Mouse (Mus musculus): ENCODE data around the gene Ap5s1.
"Not testable (repeated sequence)": the region's sequence is repeated elsewhere in the genome, so short reads cannot be mapped to it uniquely, and the experiment has no call there.

The Ap5s1 gene

GRCm38 (mm10) chr2:131221853-131222515 lies 15.1 kb downstream of the Ap5s1 start:
- no peak for DNase-seq (ENCODE audit: low spot score)

DNA sequence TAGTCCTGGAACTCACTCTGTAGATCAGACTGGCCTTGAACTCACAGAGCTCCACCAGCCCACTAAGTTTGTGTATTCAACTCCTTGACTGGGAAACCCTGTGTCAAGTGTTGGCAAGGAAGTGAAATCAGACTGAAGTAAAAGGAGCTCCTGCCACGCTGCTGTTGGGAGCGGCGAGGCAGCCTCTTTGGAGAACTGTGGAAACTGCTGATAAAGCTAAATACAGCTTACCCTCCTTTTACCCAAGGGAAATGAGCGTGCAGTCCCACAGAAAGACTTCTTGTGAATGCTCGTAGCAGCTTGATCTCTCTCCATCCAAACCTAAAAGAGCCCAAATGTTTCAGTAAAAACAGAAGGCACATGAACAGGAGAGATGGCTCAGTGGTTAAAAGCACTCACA lies 15.7 kb downstream of the Ap5s1 start:
- no peak for DNase-seq (ENCODE audit: low spot score)

GRCm38 (mm10) chr2:131223569-131223968 lies 16.7 kb downstream of the Ap5s1 start:
- no peak for DNase-seq (ENCODE audit: low spot score)

- no peak for DNase-seq (ENCODE audit: low spot score)
These were observed 18.3 kb downstream of the Ap5s1 start for GRCm38 (mm10) chr2:131225178-131225577.

- DNase-seq (ENCODE audit: low spot score) = not testable (repeated sequence)
These were observed 19.8 kb downstream of the Ap5s1 start for GRCm38 (mm10) chr2:131226669-131227068.

GRCm38 (mm10) chr2:131227243-131227642 lies 20.4 kb downstream of the Ap5s1 start:
- no peak for DNase-seq (ENCODE audit: low spot score)

GRCm38 (mm10) chr2:131232558-131232957 lies 25.7 kb downstream of the Ap5s1 start:
- no peak for DNase-seq (ENCODE audit: low spot score)

DNA sequence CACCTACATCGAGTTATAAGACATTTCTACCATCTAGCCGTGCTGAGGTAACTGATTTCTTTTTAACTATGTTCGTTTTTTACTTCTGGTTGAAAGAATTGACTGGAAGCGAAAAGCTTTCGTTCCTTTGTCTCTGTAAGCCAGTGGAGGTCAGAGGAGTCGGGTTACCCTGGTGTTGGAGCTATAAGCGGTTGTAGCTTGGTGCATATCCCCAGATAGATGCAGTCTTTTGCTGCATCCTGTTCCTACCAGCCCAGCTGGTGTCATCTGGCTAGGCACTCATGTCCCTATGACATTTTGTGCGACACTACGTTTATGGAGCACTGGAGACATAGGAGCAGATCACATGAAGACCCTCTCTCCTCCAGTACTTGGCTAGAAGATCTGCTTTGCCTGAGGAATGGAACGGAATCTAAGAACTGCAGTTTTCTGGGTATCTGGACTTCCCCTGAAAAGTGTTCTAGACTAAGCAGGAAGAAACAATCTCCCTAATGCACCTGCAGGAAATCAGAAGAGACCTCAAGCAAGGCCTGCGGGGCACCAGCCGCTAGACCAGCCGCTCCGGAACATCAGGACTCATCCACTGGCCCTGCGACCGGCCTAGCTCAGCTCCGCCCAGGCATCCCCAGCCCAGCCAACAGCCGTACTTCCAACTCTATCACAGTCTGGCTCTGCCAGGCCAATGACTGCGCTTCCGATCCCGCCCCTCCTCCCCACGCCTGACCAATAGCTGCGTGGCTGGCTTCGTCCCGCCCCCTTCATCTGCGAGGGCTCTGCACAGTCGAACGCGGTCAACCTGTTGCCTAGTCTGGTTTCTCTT lies 26.6 kb downstream of the Ap5s1 start, which contains the start of gene Mavs:
Mavs (plus strand) TSS at position 757 of the 820 bp plus-strand sequence.
- DNase-seq (ENCODE audit: low spot score) = peak; percentile 94

DNA sequence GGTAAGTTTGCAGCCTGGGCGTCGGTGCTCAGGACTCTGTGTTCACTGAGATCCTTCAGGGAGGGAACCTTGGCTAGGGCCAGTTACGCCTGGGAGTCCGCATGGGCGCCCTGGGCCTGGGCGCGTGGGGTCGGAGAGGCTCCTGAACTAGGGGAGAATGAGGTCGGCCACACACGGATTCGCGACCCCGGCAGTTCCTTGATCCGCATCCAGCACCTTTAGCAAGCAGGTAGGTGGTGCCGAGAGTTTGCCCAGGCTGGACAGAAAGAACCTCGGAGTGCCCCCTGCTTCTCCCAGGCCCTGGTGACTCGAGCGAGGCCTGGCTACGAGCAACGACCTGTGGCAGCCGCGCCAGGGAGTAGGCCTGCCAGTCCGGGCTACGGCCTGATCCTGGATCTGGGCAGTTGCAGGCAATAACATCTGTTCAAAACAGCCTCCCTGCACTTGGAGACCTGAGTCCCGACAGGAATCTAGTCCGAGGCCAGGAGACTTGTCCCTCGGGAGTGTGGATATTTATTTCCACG lies 27.3 kb downstream of the Ap5s1 start:
- DNase-seq (ENCODE audit: low spot score) = no peak

- DNase-seq (ENCODE audit: low spot score) = no peak
These were observed 28.2 kb downstream of the Ap5s1 start for GRCm38 (mm10) chr2:131234970-131235635.

GRCm38 (mm10) chr2:131242180-131242579 lies 35.3 kb downstream of the Ap5s1 start:
- no peak for DNase-seq (ENCODE audit: low spot score)

DNA sequence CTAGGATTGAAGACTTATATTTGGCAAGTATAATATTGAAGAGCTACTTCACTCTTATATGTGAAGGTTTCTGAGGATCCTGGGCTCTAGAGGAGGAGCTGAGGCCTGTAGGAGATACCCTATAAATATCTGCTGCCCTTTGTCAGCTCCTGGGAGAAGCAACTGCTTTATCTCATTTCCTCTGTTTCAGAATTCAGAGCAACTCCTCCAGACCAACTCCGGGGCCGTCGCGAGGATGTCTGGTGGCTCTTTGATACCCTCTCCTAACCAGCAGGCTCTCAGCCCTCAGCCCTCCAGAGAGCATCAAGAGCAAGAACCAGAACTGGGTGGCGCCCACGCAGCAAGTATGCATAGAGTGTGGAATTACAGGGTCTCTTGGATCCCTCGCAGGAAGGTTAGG lies 36.1 kb downstream of the Ap5s1 start:
- no peak for DNase-seq (ENCODE audit: low spot score)

- DNase-seq (ENCODE audit: low spot score) = peak; percentile 45
These were observed 46.9 kb downstream of the Ap5s1 start for GRCm38 (mm10) chr2:131253681-131254328.

DNA sequence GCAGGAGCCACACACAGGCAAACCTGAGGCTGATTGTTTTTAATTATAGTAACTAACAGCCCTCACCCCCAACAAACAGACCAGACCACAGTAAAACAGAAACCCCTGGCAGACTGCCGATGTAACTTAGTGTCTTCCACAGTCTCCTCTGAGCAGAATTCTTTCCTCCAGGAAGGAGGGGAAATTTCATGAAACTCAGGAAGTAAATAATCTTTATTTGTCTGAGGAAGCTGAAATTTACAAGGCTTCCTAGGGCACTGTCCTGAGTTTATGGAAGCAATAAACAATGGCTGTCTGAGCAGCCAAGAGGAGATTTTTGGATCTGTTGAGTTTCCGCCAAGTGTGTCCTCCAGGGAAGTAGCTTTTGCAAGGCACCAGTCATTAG lies 47.4 kb downstream of the Ap5s1 start:
- no peak for DNase-seq (ENCODE audit: low spot score)

DNA sequence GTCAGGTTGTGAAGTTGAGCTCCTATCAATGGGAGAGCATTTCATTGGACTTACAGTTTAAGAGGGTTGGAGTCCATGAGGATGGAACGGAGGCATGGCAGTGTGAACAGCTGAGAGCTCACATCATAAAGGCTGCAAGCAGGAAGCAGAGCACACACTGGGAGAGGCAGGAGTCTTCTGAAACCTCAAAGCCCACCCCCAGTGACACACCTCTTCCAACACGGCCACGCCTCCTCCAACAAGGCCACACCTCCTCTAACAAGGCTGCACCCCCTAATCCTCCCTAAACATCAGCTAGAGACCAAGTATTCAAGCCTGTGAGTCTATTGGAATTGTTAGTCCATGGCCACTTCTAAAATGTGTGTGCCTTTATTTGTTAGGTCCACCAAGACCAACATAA lies 48.9 kb downstream of the Ap5s1 start:
- no peak for DNase-seq (ENCODE audit: low spot score)

DNA sequence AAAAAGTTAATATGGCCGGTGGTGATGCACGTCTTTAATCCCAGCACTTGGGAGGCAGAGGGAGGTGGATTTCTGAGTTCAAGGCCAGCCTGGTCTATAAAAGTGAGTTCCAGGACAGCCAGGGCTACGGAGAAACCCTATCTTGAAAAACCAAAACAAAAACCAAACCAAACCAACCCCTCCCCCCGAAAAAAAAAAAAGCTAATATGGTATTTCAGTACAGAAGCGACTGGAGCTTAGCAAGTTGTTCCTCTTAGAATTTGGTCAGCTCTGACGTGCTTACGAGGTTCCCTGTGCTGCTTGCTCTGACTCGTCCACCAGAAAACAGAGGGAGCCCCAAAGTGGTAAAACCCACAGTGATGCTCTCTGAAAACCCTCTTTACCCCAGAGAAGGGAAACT lies 51.8 kb downstream of the Ap5s1 start:
- DNase-seq (ENCODE audit: low spot score) = no peak

GRCm38 (mm10) chr2:131260544-131261307 lies 53.8 kb downstream of the Ap5s1 start:
- DNase-seq (ENCODE audit: low spot score) = no peak

- DNase-seq (ENCODE audit: low spot score) = no peak
These were observed 54.8 kb downstream of the Ap5s1 start for GRCm38 (mm10) chr2:131261481-131262212.

DNA sequence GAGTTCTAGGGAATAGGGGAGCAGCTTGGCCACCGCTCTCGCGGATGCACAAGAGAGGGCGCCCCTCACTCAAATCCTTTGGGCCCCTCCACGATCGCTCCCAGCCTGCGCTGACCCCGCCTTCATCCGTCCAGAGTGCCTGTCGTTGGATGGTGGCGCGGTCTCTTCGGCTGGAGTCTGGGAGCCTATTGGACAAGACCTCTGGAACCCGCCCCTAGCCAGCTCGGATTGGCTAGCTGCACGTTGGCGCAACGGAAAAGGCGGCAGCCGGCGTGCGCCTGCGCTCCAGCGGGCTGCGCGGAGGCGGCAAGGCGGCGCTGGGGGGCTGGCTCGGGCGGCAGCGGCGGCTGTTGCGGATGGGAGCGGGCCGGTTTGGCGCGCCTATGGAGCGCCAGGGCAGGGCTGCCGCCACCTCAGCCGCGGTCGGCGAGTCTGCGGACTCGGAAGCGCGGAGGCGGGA lies 55.4 kb downstream of the Ap5s1 start, which contains the start of gene Pank2:
Pank2 (plus strand) TSS at position 283 of the 460 bp plus-strand sequence.
- peak; percentile 98 for DNase-seq (ENCODE audit: low spot score)
